Mouse (Mus musculus): Measurements from ENCODE around the gene Rimbp2.

Rimbp2 gene

GRCm38 (mm10) chr5:128932776-128933175, 20.5 kb downstream of the Rimbp2 start:
- DNase-seq (ENCODE audit: low spot score) = no peak

- DNase-seq (ENCODE audit: low spot score) = no peak
Measured at GRCm38 (mm10) chr5:128925073-128925472, 28.2 kb downstream of the Rimbp2 start.

GRCm38 (mm10) chr5:128920112-128920511, 33.2 kb downstream of the Rimbp2 start:
- DNase-seq (ENCODE audit: low spot score) = no peak

GRCm38 (mm10) chr5:128917116-128917959, 35.9 kb downstream of the Rimbp2 start:
- peak; percentile 39 for DNase-seq (ENCODE audit: low spot score)

GRCm38 (mm10) chr5:128913820-128914219, 39.5 kb downstream of the Rimbp2 start:
- no peak for DNase-seq (ENCODE audit: low spot score)

GRCm38 (mm10) chr5:128912374-128912773, 40.9 kb downstream of the Rimbp2 start:
- DNase-seq (ENCODE audit: low spot score) = no peak

GRCm38 (mm10) chr5:128911593-128911992, 41.7 kb downstream of the Rimbp2 start:
- no peak for DNase-seq (ENCODE audit: low spot score)

GRCm38 (mm10) chr5:128904113-128904512, 49.2 kb downstream of the Rimbp2 start:
- DNase-seq (ENCODE audit: low spot score) = no peak

- no peak for DNase-seq (ENCODE audit: low spot score)
Measured at GRCm38 (mm10) chr5:128903120-128903519, 50.2 kb downstream of the Rimbp2 start.

- no peak for DNase-seq (ENCODE audit: low spot score)
Measured at GRCm38 (mm10) chr5:128899971-128900370, 53.3 kb downstream of the Rimbp2 start.

- DNase-seq (ENCODE audit: low spot score) = no peak
Measured at GRCm38 (mm10) chr5:128894921-128895320, 58.4 kb downstream of the Rimbp2 start.

- DNase-seq (ENCODE audit: low spot score) = no peak
Measured at GRCm38 (mm10) chr5:128887546-128887945, 65.7 kb downstream of the Rimbp2 start.

GRCm38 (mm10) chr5:128884320-128884719, 69.0 kb downstream of the Rimbp2 start:
- DNase-seq (ENCODE audit: low spot score) = no peak

- no peak for DNase-seq (ENCODE audit: low spot score)
Measured at GRCm38 (mm10) chr5:128879092-128879491, 74.2 kb downstream of the Rimbp2 start.

- no peak for DNase-seq (ENCODE audit: low spot score)
Measured at GRCm38 (mm10) chr5:128877425-128878035, 75.8 kb downstream of the Rimbp2 start.

- no peak for DNase-seq (ENCODE audit: low spot score)
Measured at GRCm38 (mm10) chr5:128871706-128872105, 81.6 kb downstream of the Rimbp2 start.

GRCm38 (mm10) chr5:128866811-128867210, 86.5 kb downstream of the Rimbp2 start:
- DNase-seq (ENCODE audit: low spot score) = no peak

GRCm38 (mm10) chr5:128866291-128866690, 87.0 kb downstream of the Rimbp2 start:
- no peak for DNase-seq (ENCODE audit: low spot score)

GRCm38 (mm10) chr5:128863497-128863896, 89.8 kb downstream of the Rimbp2 start:
- DNase-seq (ENCODE audit: low spot score) = no peak

- no peak for DNase-seq (ENCODE audit: low spot score)
Measured at GRCm38 (mm10) chr5:128860907-128861306, 92.4 kb downstream of the Rimbp2 start.

- no peak for DNase-seq (ENCODE audit: low spot score)
Measured at GRCm38 (mm10) chr5:128852791-128853190, 100.5 kb downstream of the Rimbp2 start.

GRCm38 (mm10) chr5:128847806-128848205, 105.5 kb downstream of the Rimbp2 start:
- DNase-seq (ENCODE audit: low spot score) = no peak

GRCm38 (mm10) chr5:128846433-128847040, 106.7 kb downstream of the Rimbp2 start:
- DNase-seq (ENCODE audit: low spot score) = no peak

Data from adipocyte (in vitro differentiated cells).